Mouse (Mus musculus): ENCODE data around the gene Zfp964. TPM values are rescaled to one million over a fixed set of nuclear protein-coding genes. Genes with fewer than 3 reads are reported as not detected.

The Zfp964 gene
- 1 to 10 TPM; 1.8 to 2.2 TPM for total RNA-seq (2023)

GRCm38 (mm10) chr8:69654358-69654981, at the start of gene Zfp964:
TSS of gene Zfp964 (plus strand) at chr8:69654479.

DNA sequence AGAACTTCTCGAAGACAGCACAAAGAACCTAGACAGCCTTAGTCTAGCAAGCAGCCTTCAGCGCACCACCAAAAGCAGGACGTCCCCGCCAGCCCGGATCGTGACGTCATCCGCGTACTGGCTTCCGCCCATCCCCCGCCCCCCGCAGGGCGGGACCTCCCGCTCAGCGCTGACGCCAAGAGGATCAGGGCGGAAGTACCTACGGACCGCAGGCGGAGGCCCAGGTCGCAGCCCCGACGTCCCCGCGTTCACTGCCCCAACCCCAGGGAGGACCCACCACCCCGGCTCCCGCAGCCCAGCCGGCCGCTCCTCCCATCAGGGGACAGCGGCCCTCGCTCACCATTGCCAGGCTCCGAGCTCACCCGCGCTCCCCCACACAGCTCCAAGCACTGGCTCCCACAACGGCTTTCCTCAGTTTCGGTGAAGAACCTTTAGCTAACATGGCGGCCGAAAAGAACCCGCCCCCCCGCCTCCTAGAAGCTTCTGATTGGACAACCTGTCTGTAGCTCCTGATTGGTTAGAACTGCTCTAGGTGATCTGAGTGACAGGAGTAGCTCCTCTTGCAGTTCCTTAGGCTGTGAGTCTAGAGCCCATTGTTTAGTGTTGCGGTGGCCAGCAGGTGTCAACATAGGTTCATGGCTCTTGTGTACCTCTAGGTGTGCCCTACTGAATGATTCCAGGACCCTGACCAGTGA, 29.0 kb upstream of the Zfp964 start, which contains the start of gene Zfp868:
Gene Zfp868 (minus strand): TSS at position 454 of the 695 bp plus-strand sequence.

DNA sequence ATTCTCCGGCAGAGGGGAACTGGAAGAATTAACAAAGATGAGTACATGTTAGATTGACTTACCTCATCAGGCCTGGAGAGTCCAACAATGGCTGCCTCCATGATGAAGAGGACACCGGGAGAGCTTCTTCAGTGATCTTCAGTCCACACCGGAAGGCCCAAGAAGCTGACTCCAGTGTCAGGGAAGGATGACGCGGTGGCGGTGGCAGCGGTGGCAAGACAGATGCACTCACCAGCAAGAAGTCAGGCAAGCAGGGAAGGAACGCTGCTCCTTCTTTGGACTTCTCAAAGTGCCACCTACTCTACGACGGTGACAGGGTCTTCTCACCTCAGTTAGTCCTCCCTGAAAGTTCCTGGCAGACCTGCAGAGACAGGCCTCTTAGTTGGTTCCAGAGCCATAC, 56.3 kb downstream of the Zfp964 start, which contains the start of gene Zfp869:
Gene Zfp869 (minus strand): TSS at position 101 of the 400 bp plus-strand sequence.

Other genes with a start within 250 kb of the Zfp964 start
- gene Gm9495, start 200.9 kb upstream of the Zfp964 start, total RNA-seq (2023) = not detected
- not detected for gene Gm7697, start 131.5 kb upstream of the Zfp964 start, total RNA-seq (2023)
- 10 to 100 TPM; 57.7 to 62.6 TPM for gene Zfp868, start 28.9 kb upstream of the Zfp964 start, total RNA-seq (2023)
- 10 to 100 TPM; 75.5 to 79.9 TPM for gene Zfp869, start 56.2 kb downstream of the Zfp964 start, total RNA-seq (2023)
- 1 to 10 TPM; 5.1 to 5.3 TPM for gene Zfp963, start 95.5 kb downstream of the Zfp964 start, total RNA-seq (2023)
- not detected for gene Gm20422, start 120.4 kb downstream of the Zfp964 start, total RNA-seq (2023)
- gene Atp13a1, start 136.7 kb downstream of the Zfp964 start, total RNA-seq (2023) = 10 to 100 TPM; 61.9 to 62.7 TPM
- gene Zfp866, start 136.7 kb downstream of the Zfp964 start, total RNA-seq (2023) = 10 to 100 TPM; 28.1 to 38.3 TPM
- 100 to 1,000 TPM; 440 to 460 TPM for gene Gmip, start 154.2 kb downstream of the Zfp964 start, total RNA-seq (2023)
- 1 to 10 TPM; 9.3 to 9.9 TPM for gene Lpar2, start 167.9 kb downstream of the Zfp964 start, total RNA-seq (2023)
- gene Pbx4, start 178.0 kb downstream of the Zfp964 start, total RNA-seq (2023) = 1 to 10 TPM; 5.8 to 9.5 TPM
- gene Cilp2, start 233.2 kb downstream of the Zfp964 start, total RNA-seq (2023) = under 1 TPM in 1 of 2 experiments, not detected in 1; 0.15 TPM
- gene Tssk6, start 247.7 kb downstream of the Zfp964 start, total RNA-seq (2023) = under 1 TPM; 0.42 to 0.96 TPM
- gene Ndufa13, start 248.1 kb downstream of the Zfp964 start, total RNA-seq (2023) = 10 to 100 TPM; 44.0 to 54.0 TPM
- not detected for gene Yjefn3, start 248.2 kb downstream of the Zfp964 start, total RNA-seq (2023)